Mouse (Mus musculus): ENCODE results near the gene Smyd3. TPM values are rescaled to one million over a fixed set of nuclear protein-coding genes. Genes with fewer than 3 reads are reported as not detected.

Gene Smyd3
- polyA plus RNA-seq, 1 experiment from 2014 or later: 12.6 TPM

GRCm38 (mm10) chr1:179041231-179041904, 476.5 kb downstream of the Smyd3 start:
- peaks cover 19% of the 10 kb centered on the region for H3K4me1 ChIP-seq (ENCODE audit: control insufficient read depth, insufficient read depth, low read length)
- no peaks in the 10 kb centered on the region for H3K27me3 ChIP-seq (ENCODE audit: control insufficient read depth, insufficient read depth, low read length)
- H3K9me3 ChIP-seq (replicated peaks; ENCODE audit: control insufficient read depth, low read length): no peaks in the 10 kb centered on the region
- no peak for ATAC-seq (replicated peaks; ENCODE audit: insufficient number of reproducible peaks, low FRiP score, low TSS enrichment)
- H3K9ac ChIP-seq (ENCODE audit: low read depth, low read length): no peak overlapping the region; the same call in 1 of the 2 replicates
- no peak overlapping the region for H3K4me3 ChIP-seq (ENCODE audit: low read depth, low read length)
- no peak overlapping the region for H3K4me2 ChIP-seq
- peak overlapping the region; percentile 79 for H3K27ac ChIP-seq (ENCODE audit: low read depth, low read length)
- 76% methylated on average over 14 of the region's 14 CpGs for WGBS (ENCODE audit: insufficient replicate concordance)
- no peaks in the 10 kb centered on the region for H3K36me3 ChIP-seq (ENCODE audit: control insufficient read depth, insufficient read depth, low read length)

GRCm38 (mm10) chr1:179038801-179039200, 479.0 kb downstream of the Smyd3 start:
- Histone ChIP-seq H3K9me3 (replicated peaks; ENCODE audit: control insufficient read depth, low read length) (no peaks in the 10 kb centered on the region), H3K36me3 (ENCODE audit: control insufficient read depth, insufficient read depth, low read length) (no peaks in the 10 kb centered on the region), H3K4me3 (ENCODE audit: low read depth, low read length) (no peak overlapping the region), H3K27ac (ENCODE audit: low read depth, low read length) (no peak overlapping the region), H3K4me2 (no peak overlapping the region), H3K4me1 (ENCODE audit: control insufficient read depth, insufficient read depth, low read length) (peaks cover 21% of the 10 kb centered on the region), H3K9ac (ENCODE audit: low read depth, low read length) (no peak overlapping the region), H3K27me3 (ENCODE audit: control insufficient read depth, insufficient read depth, low read length) (no peaks in the 10 kb centered on the region)
- no peak for ATAC-seq (replicated peaks; ENCODE audit: insufficient number of reproducible peaks, low FRiP score, low TSS enrichment)
- 91% methylated on average over 4 of the region's 4 CpGs for WGBS (ENCODE audit: insufficient replicate concordance)

GRCm38 (mm10) chr1:179032947-179033346, 484.9 kb downstream of the Smyd3 start:
- WGBS (ENCODE audit: insufficient replicate concordance): 87% methylated on average over 2 of the region's 2 CpGs
- Histone ChIP-seq H3K9ac (ENCODE audit: low read depth, low read length) (no peak overlapping the region), H3K27ac (ENCODE audit: low read depth, low read length) (no peak overlapping the region), H3K4me3 (ENCODE audit: low read depth, low read length) (no peak overlapping the region), H3K4me1 (ENCODE audit: control insufficient read depth, insufficient read depth, low read length) (0 out of 2 replicates have a peak, but pooled peaks cover 2% of the 10 kb centered on the region), H3K27me3 (ENCODE audit: control insufficient read depth, insufficient read depth, low read length) (no peaks in the 10 kb centered on the region), H3K36me3 (ENCODE audit: control insufficient read depth, insufficient read depth, low read length) (no peaks in the 10 kb centered on the region), H3K4me2 (no peak overlapping the region), H3K9me3 (replicated peaks; ENCODE audit: control insufficient read depth, low read length) (no peaks in the 10 kb centered on the region)
- no peak for ATAC-seq (replicated peaks; ENCODE audit: insufficient number of reproducible peaks, low FRiP score, low TSS enrichment)

GRCm38 (mm10) chr1:179031581-179031980, 486.3 kb downstream of the Smyd3 start:
- no peak overlapping the region for H3K27ac ChIP-seq (ENCODE audit: low read depth, low read length)
- H3K27me3 ChIP-seq (ENCODE audit: control insufficient read depth, insufficient read depth, low read length): no peaks in the 10 kb centered on the region
- H3K4me2 ChIP-seq: no peak overlapping the region
- H3K4me3 ChIP-seq (ENCODE audit: low read depth, low read length): no peak overlapping the region
- no peak overlapping the region for H3K9ac ChIP-seq (ENCODE audit: low read depth, low read length)
- H3K9me3 ChIP-seq (replicated peaks; ENCODE audit: control insufficient read depth, low read length): no peaks in the 10 kb centered on the region
- no peak for ATAC-seq (replicated peaks; ENCODE audit: insufficient number of reproducible peaks, low FRiP score, low TSS enrichment)
- H3K36me3 ChIP-seq (ENCODE audit: control insufficient read depth, insufficient read depth, low read length): no peaks in the 10 kb centered on the region
- 0 out of 2 replicates have a peak, but pooled peaks cover 2% of the 10 kb centered on the region for H3K4me1 ChIP-seq (ENCODE audit: control insufficient read depth, insufficient read depth, low read length)
- WGBS (ENCODE audit: insufficient replicate concordance): 89% methylated on average over 5 of the region's 5 CpGs

GRCm38 (mm10) chr1:179026614-179027013, 491.2 kb downstream of the Smyd3 start:
- WGBS (ENCODE audit: insufficient replicate concordance): 84% methylated on average over 4 of the region's 4 CpGs
- Histone ChIP-seq H3K27ac (ENCODE audit: low read depth, low read length) (no peak overlapping the region), H3K4me3 (ENCODE audit: low read depth, low read length) (no peak overlapping the region), H3K9ac (ENCODE audit: low read depth, low read length) (no peak overlapping the region), H3K27me3 (ENCODE audit: control insufficient read depth, insufficient read depth, low read length) (no peaks in the 10 kb centered on the region), H3K36me3 (ENCODE audit: control insufficient read depth, insufficient read depth, low read length) (no peaks in the 10 kb centered on the region), H3K4me2 (no peak overlapping the region), H3K9me3 (replicated peaks; ENCODE audit: control insufficient read depth, low read length) (no peaks in the 10 kb centered on the region), H3K4me1 (ENCODE audit: control insufficient read depth, insufficient read depth, low read length) (no peaks in the 10 kb centered on the region)
- ATAC-seq (replicated peaks; ENCODE audit: insufficient number of reproducible peaks, low FRiP score, low TSS enrichment): no peak

- no peak overlapping the region for H3K27ac ChIP-seq (ENCODE audit: low read depth, low read length)
- H3K4me3 ChIP-seq (ENCODE audit: low read depth, low read length): no peak overlapping the region
- H3K27me3 ChIP-seq (ENCODE audit: control insufficient read depth, insufficient read depth, low read length): no peaks in the 10 kb centered on the region
- 70% methylated on average over 4 of the region's 4 CpGs for WGBS (ENCODE audit: insufficient replicate concordance)
- no peaks in the 10 kb centered on the region for H3K36me3 ChIP-seq (ENCODE audit: control insufficient read depth, insufficient read depth, low read length)
- no peak for ATAC-seq (replicated peaks; ENCODE audit: insufficient number of reproducible peaks, low FRiP score, low TSS enrichment)
- no peak overlapping the region for H3K9ac ChIP-seq (ENCODE audit: low read depth, low read length)
- H3K4me1 ChIP-seq (ENCODE audit: control insufficient read depth, insufficient read depth, low read length): no peaks in the 10 kb centered on the region
- H3K9me3 ChIP-seq (replicated peaks; ENCODE audit: control insufficient read depth, low read length): no peaks in the 10 kb centered on the region
- H3K4me2 ChIP-seq: no peak overlapping the region
Observed at GRCm38 (mm10) chr1:179025169-179025568, 492.7 kb downstream of the Smyd3 start.

- 80% methylated on average over 7 of the region's 7 CpGs for WGBS (ENCODE audit: insufficient replicate concordance)
- no peaks in the 10 kb centered on the region for H3K36me3 ChIP-seq (ENCODE audit: control insufficient read depth, insufficient read depth, low read length)
- no peak for ATAC-seq (replicated peaks; ENCODE audit: insufficient number of reproducible peaks, low FRiP score, low TSS enrichment)
- no peaks in the 10 kb centered on the region for H3K27me3 ChIP-seq (ENCODE audit: control insufficient read depth, insufficient read depth, low read length)
- no peak overlapping the region for H3K9ac ChIP-seq (ENCODE audit: low read depth, low read length)
- H3K4me3 ChIP-seq (ENCODE audit: low read depth, low read length): no peak overlapping the region
- no peak overlapping the region for H3K27ac ChIP-seq (ENCODE audit: low read depth, low read length)
- H3K9me3 ChIP-seq (replicated peaks; ENCODE audit: control insufficient read depth, low read length): no peaks in the 10 kb centered on the region
- H3K4me1 ChIP-seq (ENCODE audit: control insufficient read depth, insufficient read depth, low read length): no peaks in the 10 kb centered on the region
- H3K4me2 ChIP-seq: no peak overlapping the region
Observed at GRCm38 (mm10) chr1:179023486-179023885, 494.4 kb downstream of the Smyd3 start.

GRCm38 (mm10) chr1:179017428-179017827, 500.4 kb downstream of the Smyd3 start:
- H3K4me1 ChIP-seq (ENCODE audit: control insufficient read depth, insufficient read depth, low read length): peaks cover 4% of the 10 kb centered on the region; the same call in 1 of the 2 replicates
- no peak for ATAC-seq (replicated peaks; ENCODE audit: insufficient number of reproducible peaks, low FRiP score, low TSS enrichment)
- no peaks in the 10 kb centered on the region for H3K9me3 ChIP-seq (replicated peaks; ENCODE audit: control insufficient read depth, low read length)
- no peak overlapping the region for H3K4me3 ChIP-seq (ENCODE audit: low read depth, low read length)
- no peaks in the 10 kb centered on the region for H3K27me3 ChIP-seq (ENCODE audit: control insufficient read depth, insufficient read depth, low read length)
- no peak overlapping the region for H3K4me2 ChIP-seq
- 89% methylated on average over 10 of the region's 10 CpGs for WGBS (ENCODE audit: insufficient replicate concordance)
- no peak overlapping the region for H3K9ac ChIP-seq (ENCODE audit: low read depth, low read length)
- no peaks in the 10 kb centered on the region for H3K36me3 ChIP-seq (ENCODE audit: control insufficient read depth, insufficient read depth, low read length)
- no peak overlapping the region for H3K27ac ChIP-seq (ENCODE audit: low read depth, low read length)

GRCm38 (mm10) chr1:179013021-179013420, 504.8 kb downstream of the Smyd3 start:
- Histone ChIP-seq H3K27ac (ENCODE audit: low read depth, low read length) (no peak overlapping the region), H3K9ac (ENCODE audit: low read depth, low read length) (no peak overlapping the region), H3K4me2 (no peak overlapping the region), H3K4me1 (ENCODE audit: control insufficient read depth, insufficient read depth, low read length) (peaks cover 7% of the 10 kb centered on the region; the same call in 1 of the 2 replicates), H3K9me3 (replicated peaks; ENCODE audit: control insufficient read depth, low read length) (no peaks in the 10 kb centered on the region), H3K27me3 (ENCODE audit: control insufficient read depth, insufficient read depth, low read length) (no peaks in the 10 kb centered on the region), H3K36me3 (ENCODE audit: control insufficient read depth, insufficient read depth, low read length) (no peaks in the 10 kb centered on the region), H3K4me3 (ENCODE audit: low read depth, low read length) (no peak overlapping the region)
- no peak for ATAC-seq (replicated peaks; ENCODE audit: insufficient number of reproducible peaks, low FRiP score, low TSS enrichment)

Measured in heart, embryonic 11.5 days (tissue).